Mouse (Mus musculus): ENCODE data around the gene Morn5. TPM values are rescaled to one million over a fixed set of nuclear protein-coding genes. Genes with fewer than 3 reads are reported as not detected.

Gene Morn5
- polyA plus RNA-seq, 1 experiment from 2014 or later = 1.5 TPM

DNA sequence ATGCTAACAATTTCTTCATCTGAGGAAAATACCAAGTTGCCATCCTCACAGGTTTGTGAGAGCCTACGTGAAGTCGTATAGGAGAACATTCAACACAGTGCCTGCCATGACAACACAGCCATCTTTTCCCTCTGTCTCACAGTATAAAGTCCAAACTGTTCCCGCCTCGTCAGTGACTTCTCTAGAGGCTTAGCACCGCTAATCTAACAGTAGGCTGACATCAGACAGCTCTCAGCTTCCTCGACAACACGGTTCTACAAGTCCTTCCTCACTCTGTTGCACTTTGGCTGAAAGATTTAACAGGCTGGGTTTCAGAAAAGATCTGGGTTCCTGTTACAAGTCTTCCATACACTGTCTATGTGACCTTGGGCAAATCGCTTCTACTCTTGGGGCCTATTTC is 1.1 kb upstream of the Morn5 start:
- 81% methylated on average over 8 of the region's 8 CpGs for WGBS
- no peak for DNase-seq

GRCm38 (mm10) chr2:36049567-36049954 is 303 bp downstream of the Morn5 start:
- Histone ChIP-seq H3K4me3 (replicated peaks; ENCODE audit: low read depth, low read length) (peak overlapping the region; percentile 85), H3K4me1 (ENCODE audit: control insufficient read depth, insufficient read depth, low read length) (peaks cover 12% of the 10 kb centered on the region), H3K27me3 (ENCODE audit: control insufficient read depth, insufficient read depth, low read length) (no peaks in the 10 kb centered on the region), H3K36me3 (ENCODE audit: control insufficient read depth, insufficient read depth, low read length) (no peaks in the 10 kb centered on the region), H3K9ac (replicated peaks; ENCODE audit: low read length) (no peak overlapping the region), H3K4me2 (ENCODE audit: low read length) (peak overlapping the region; percentile 78), H3K27ac (replicated peaks; ENCODE audit: low read depth, low read length) (no peak overlapping the region), H3K9me3 (ENCODE audit: control insufficient read depth, low read length) (no peaks in the 10 kb centered on the region)
- DNase-seq = no peak
- WGBS = 45% methylated on average over 10 of the region's 10 CpGs
- ATAC-seq (ENCODE audit: low FRiP score, low TSS enrichment) = peak; percentile 53; the same call in 1 of the 2 replicates

More for the DNA sequence above, 1.1 kb upstream of the Morn5 start:
- Histone ChIP-seq H3K36me3 (ENCODE audit: control insufficient read depth, insufficient read depth, low read length) (peaks cover 11% of the 10 kb centered on the region; the same call in 1 of the 2 replicates), H3K4me2 (ENCODE audit: low read length) (peak overlapping the region; percentile 78), H3K27ac (replicated peaks; ENCODE audit: low read depth, low read length) (no peak overlapping the region), H3K9me3 (ENCODE audit: control insufficient read depth, low read length) (no peaks in the 10 kb centered on the region), H3K4me3 (replicated peaks; ENCODE audit: low read depth, low read length) (peak overlapping the region; percentile 85), H3K4me1 (ENCODE audit: control insufficient read depth, insufficient read depth, low read length) (peaks cover 12% of the 10 kb centered on the region), H3K9ac (replicated peaks; ENCODE audit: low read length) (peak overlapping the region; percentile 92), H3K27me3 (ENCODE audit: control insufficient read depth, insufficient read depth, low read length) (no peaks in the 10 kb centered on the region)
- ATAC-seq (ENCODE audit: low FRiP score, low TSS enrichment) = no peak

DNA sequence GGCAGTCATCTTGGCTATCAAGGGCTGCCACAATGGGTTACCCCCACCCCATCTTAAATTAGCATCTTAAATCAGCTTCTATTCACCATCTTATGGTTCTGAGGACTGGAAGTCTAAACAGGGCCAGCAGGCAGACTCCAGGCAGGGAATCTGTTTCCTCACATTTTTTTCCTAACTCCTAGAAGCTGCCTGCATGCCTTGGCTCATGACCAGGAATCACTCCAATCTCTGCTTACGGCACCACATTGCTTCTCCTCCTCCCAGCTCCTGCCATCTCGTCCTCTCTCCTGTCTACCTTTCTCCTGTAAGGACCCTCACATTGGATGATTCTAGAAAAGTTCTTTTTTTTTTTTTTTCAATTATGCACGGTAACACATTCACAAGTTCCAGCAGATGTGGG is 4.0 kb downstream of the Morn5 start:
- no peak overlapping the region for H3K4me3 ChIP-seq (replicated peaks; ENCODE audit: low read depth, low read length)
- DNase-seq (no peak), ATAC-seq (ENCODE audit: low FRiP score, low TSS enrichment) (no peak)
- H3K9me3 ChIP-seq (ENCODE audit: control insufficient read depth, low read length) = no peaks in the 10 kb centered on the region
- 82% methylated on average over 3 of the region's 3 CpGs for WGBS
- no peak overlapping the region for H3K9ac ChIP-seq (replicated peaks; ENCODE audit: low read length)
- H3K4me2 ChIP-seq (ENCODE audit: low read length) = no peak overlapping the region
- H3K36me3 ChIP-seq (ENCODE audit: control insufficient read depth, insufficient read depth, low read length) = no peaks in the 10 kb centered on the region
- H3K27ac ChIP-seq (replicated peaks; ENCODE audit: low read depth, low read length) = no peak overlapping the region
- peaks cover 3% of the 10 kb centered on the region for H3K4me1 ChIP-seq (ENCODE audit: control insufficient read depth, insufficient read depth, low read length)
- no peaks in the 10 kb centered on the region for H3K27me3 ChIP-seq (ENCODE audit: control insufficient read depth, insufficient read depth, low read length)

DNA sequence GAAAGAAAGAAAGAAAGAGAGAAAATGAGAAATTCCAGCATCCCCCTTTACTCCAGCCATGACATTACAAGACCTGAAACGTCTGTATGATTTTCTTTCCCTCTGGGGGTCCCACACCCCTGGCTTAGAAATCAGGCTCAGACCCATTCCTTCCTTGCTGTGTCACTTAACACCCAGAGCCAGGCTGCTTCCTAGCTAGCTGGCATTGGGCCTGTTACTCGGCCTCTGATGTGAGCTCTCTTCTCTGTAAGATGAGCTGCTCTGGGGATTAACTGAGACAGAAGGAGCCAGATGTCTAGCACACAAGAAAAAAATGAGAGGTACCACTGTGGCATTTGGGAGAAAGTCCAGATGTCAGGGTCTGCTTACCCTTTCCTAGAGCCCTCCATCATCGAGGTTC is 7.0 kb downstream of the Morn5 start:
- 60% methylated on average over 3 of the region's 3 CpGs for WGBS
- ATAC-seq (ENCODE audit: low FRiP score, low TSS enrichment) = no peak
- no peak overlapping the region for H3K4me3 ChIP-seq (replicated peaks; ENCODE audit: low read depth, low read length)
- no peak overlapping the region for H3K27ac ChIP-seq (replicated peaks; ENCODE audit: low read depth, low read length)
- H3K9me3 ChIP-seq (ENCODE audit: control insufficient read depth, low read length) = no peaks in the 10 kb centered on the region
- no peak overlapping the region for H3K4me2 ChIP-seq (ENCODE audit: low read length)
- no peaks in the 10 kb centered on the region for H3K36me3 ChIP-seq (ENCODE audit: control insufficient read depth, insufficient read depth, low read length)
- no peak for DNase-seq
- H3K27me3 ChIP-seq (ENCODE audit: control insufficient read depth, insufficient read depth, low read length) = no peaks in the 10 kb centered on the region
- no peaks in the 10 kb centered on the region for H3K4me1 ChIP-seq (ENCODE audit: control insufficient read depth, insufficient read depth, low read length)
- H3K9ac ChIP-seq (replicated peaks; ENCODE audit: low read length) = no peak overlapping the region

- no peak overlapping the region for H3K27ac ChIP-seq (replicated peaks; ENCODE audit: low read depth, low read length)
- H3K4me2 ChIP-seq (ENCODE audit: low read length) = no peak overlapping the region
- no peaks in the 10 kb centered on the region for H3K27me3 ChIP-seq (ENCODE audit: control insufficient read depth, insufficient read depth, low read length)
- no peak overlapping the region for H3K4me3 ChIP-seq (replicated peaks; ENCODE audit: low read depth, low read length)
- WGBS = 69% methylated on average over 5 of the region's 5 CpGs
- DNase-seq (no peak), ATAC-seq (ENCODE audit: low FRiP score, low TSS enrichment) (no peak)
- no peak overlapping the region for H3K9ac ChIP-seq (replicated peaks; ENCODE audit: low read length)
- no peaks in the 10 kb centered on the region for H3K4me1 ChIP-seq (ENCODE audit: control insufficient read depth, insufficient read depth, low read length)
- H3K36me3 ChIP-seq (ENCODE audit: control insufficient read depth, insufficient read depth, low read length) = no peaks in the 10 kb centered on the region
- H3K9me3 ChIP-seq (ENCODE audit: control insufficient read depth, low read length) = no peaks in the 10 kb centered on the region
These were observed 12.2 kb downstream of the Morn5 start for GRCm38 (mm10) chr2:36061409-36061808.

- DNase-seq = peak; percentile 37
- H3K27ac ChIP-seq (replicated peaks; ENCODE audit: low read depth, low read length) = no peak overlapping the region
- no peak for ATAC-seq (ENCODE audit: low FRiP score, low TSS enrichment)
These were observed 17.9 kb downstream of the Morn5 start for GRCm38 (mm10) chr2:36067132-36067531.

DNA sequence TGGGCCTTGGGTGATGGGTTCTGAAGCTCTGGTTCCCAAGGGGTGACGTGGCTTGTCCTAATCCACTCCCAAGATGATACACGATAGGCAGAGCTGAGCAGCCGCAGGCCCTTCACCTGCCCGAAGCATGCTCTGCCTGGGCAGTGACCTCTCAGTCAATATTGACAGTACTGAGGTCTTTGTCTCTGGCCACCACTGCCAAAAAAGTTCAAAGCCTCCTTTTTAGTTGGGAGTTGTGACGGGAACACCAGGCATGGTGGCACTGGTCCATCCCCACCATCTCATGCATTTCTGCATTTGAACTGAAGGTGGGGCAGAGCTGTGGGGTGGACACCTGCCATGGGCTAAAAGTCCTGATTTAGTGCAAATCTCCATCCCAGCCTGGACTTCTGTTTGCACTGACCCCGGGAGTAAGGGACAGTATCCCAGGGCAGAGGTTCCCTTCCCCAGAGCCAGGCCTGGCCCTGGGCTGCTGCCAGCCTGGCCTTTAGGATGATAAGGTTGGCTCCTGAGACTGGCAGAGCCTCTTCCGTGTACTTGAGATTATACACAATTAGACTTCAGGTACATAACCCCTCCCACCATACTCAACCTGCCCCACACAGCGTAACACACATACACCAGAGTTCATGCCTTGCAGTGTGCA is 22.5 kb downstream of the Morn5 start:
- Histone ChIP-seq H3K4me2 (ENCODE audit: low read length) (no peak overlapping the region), H3K4me1 (ENCODE audit: control insufficient read depth, insufficient read depth, low read length) (no peaks in the 10 kb centered on the region), H3K27me3 (ENCODE audit: control insufficient read depth, insufficient read depth, low read length) (no peaks in the 10 kb centered on the region), H3K27ac (replicated peaks; ENCODE audit: low read depth, low read length) (no peak overlapping the region), H3K4me3 (replicated peaks; ENCODE audit: low read depth, low read length) (no peak overlapping the region), H3K36me3 (ENCODE audit: control insufficient read depth, insufficient read depth, low read length) (no peaks in the 10 kb centered on the region), H3K9ac (replicated peaks; ENCODE audit: low read length) (no peak overlapping the region), H3K9me3 (ENCODE audit: control insufficient read depth, low read length) (no peaks in the 10 kb centered on the region)
- DNase-seq (no peak), ATAC-seq (ENCODE audit: low FRiP score, low TSS enrichment) (no peak)
- WGBS = 80% methylated on average over 8 of the region's 8 CpGs

More at GRCm38 (mm10) chr2:36067132-36067531, 17.9 kb downstream of the Morn5 start:
- Histone ChIP-seq H3K4me3 (replicated peaks; ENCODE audit: low read depth, low read length) (no peak overlapping the region), H3K9me3 (ENCODE audit: control insufficient read depth, low read length) (no peaks in the 10 kb centered on the region), H3K9ac (replicated peaks; ENCODE audit: low read length) (no peak overlapping the region), H3K4me1 (ENCODE audit: control insufficient read depth, insufficient read depth, low read length) (no peaks in the 10 kb centered on the region), H3K36me3 (ENCODE audit: control insufficient read depth, insufficient read depth, low read length) (no peaks in the 10 kb centered on the region), H3K4me2 (ENCODE audit: low read length) (no peak overlapping the region), H3K27me3 (ENCODE audit: control insufficient read depth, insufficient read depth, low read length) (no peaks in the 10 kb centered on the region)
- 20% methylated on average over 9 of the region's 9 CpGs for WGBS

DNA sequence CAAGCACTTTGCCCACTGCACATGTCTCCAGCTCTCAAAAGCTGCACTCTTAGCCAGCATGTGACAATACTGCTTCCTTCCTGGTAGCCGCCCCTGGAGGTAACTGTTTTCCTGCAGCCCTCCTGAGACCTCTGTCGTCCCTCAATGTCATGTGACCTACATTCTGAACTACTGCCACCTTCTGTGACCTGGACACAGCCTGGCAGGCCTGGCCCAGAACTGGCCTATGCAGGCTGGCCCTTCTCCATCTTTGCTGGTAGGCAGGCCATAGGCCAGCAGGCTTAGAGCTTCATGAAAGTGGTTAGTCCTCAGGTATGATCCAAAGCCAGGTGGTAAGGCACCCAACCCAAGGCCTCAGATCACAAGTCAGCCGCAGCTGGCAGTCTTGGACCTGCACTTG is 24.5 kb downstream of the Morn5 start:
- no peaks in the 10 kb centered on the region for H3K27me3 ChIP-seq (ENCODE audit: control insufficient read depth, insufficient read depth, low read length)
- H3K4me2 ChIP-seq (ENCODE audit: low read length) = no peak overlapping the region
- no peaks in the 10 kb centered on the region for H3K36me3 ChIP-seq (ENCODE audit: control insufficient read depth, insufficient read depth, low read length)
- no peaks in the 10 kb centered on the region for H3K9me3 ChIP-seq (ENCODE audit: control insufficient read depth, low read length)
- no peak overlapping the region for H3K4me3 ChIP-seq (replicated peaks; ENCODE audit: low read depth, low read length)
- no peak overlapping the region for H3K9ac ChIP-seq (replicated peaks; ENCODE audit: low read length)
- DNase-seq = no peak
- no peak for ATAC-seq (ENCODE audit: low FRiP score, low TSS enrichment)
- H3K4me1 ChIP-seq (ENCODE audit: control insufficient read depth, insufficient read depth, low read length) = peaks cover 6% of the 10 kb centered on the region; the same call in 1 of the 2 replicates
- 62% methylated on average over 3 of the region's 3 CpGs for WGBS
- H3K27ac ChIP-seq (replicated peaks; ENCODE audit: low read depth, low read length) = no peak overlapping the region

GRCm38 (mm10) chr2:36075210-36075609 is 26.0 kb downstream of the Morn5 start:
- no peaks in the 10 kb centered on the region for H3K36me3 ChIP-seq (ENCODE audit: control insufficient read depth, insufficient read depth, low read length)
- WGBS = 91% methylated on average over 5 of the region's 5 CpGs
- no peak for ATAC-seq (ENCODE audit: low FRiP score, low TSS enrichment)
- H3K4me2 ChIP-seq (ENCODE audit: low read length) = no peak overlapping the region
- no peak overlapping the region for H3K9ac ChIP-seq (replicated peaks; ENCODE audit: low read length)
- DNase-seq = no peak
- no peak overlapping the region for H3K27ac ChIP-seq (replicated peaks; ENCODE audit: low read depth, low read length)
- no peak overlapping the region for H3K4me3 ChIP-seq (replicated peaks; ENCODE audit: low read depth, low read length)
- H3K4me1 ChIP-seq (ENCODE audit: control insufficient read depth, insufficient read depth, low read length) = peaks cover 6% of the 10 kb centered on the region; the same call in 1 of the 2 replicates
- H3K9me3 ChIP-seq (ENCODE audit: control insufficient read depth, low read length) = no peaks in the 10 kb centered on the region
- no peaks in the 10 kb centered on the region for H3K27me3 ChIP-seq (ENCODE audit: control insufficient read depth, insufficient read depth, low read length)

All from midbrain, embryonic 14.5 days (tissue).